Mouse (Mus musculus): Measurements from ENCODE around the gene Oxsr1. TPM values are rescaled to one million over a fixed set of nuclear protein-coding genes. Genes with fewer than 3 reads are reported as not detected.

Oxsr1 gene
- total and polyA plus RNA-seq, 2 experiments from 2014 or later: 8.8 to 57.5 TPM

DNA sequence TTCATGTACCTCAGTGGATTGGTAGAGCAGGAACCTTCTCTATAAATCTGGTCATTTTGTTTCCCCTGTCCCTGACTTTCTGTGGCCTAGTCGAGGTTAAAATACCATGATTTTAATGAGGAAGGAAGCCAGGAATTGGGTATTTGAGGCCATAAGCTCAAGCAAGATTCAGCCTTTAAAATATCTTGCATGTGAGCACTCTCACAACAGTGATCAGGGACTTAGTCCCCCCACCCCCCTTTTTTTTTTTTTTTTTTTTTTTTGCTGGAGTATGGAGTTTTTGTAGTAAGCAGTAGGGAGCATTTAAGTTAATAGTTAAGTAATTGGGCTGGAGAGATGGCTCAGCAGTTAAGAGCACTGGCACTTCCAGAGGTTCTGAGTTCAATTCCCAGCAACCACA is 1.9 kb upstream of the Oxsr1 start:
- H3K27me3 ChIP-seq (ENCODE audit: insufficient read depth, low read length): no peaks in the 10 kb centered on the region
- no peak overlapping the region for H3K9ac ChIP-seq
- H3K4me1 ChIP-seq (ENCODE audit: insufficient read depth): peaks cover 4% of the 10 kb centered on the region; the same call in 1 of the 2 replicates
- no peak overlapping the region for H3K4me3 ChIP-seq (ENCODE audit: low read depth, low read length)
- WGBS: 69% methylated on average over 1 of the region's 1 CpGs
- ATAC-seq (no peak), DNase-seq (no peak)
- no peaks in the 10 kb centered on the region for H3K9me3 ChIP-seq (ENCODE audit: low read length)
- H3K4me2 ChIP-seq (ENCODE audit: low read depth): no peak overlapping the region
- no peak overlapping the region for H3K27ac ChIP-seq (ENCODE audit: low read depth, low read length)
- TF ChIP-seq CTCF (IDR thresholded peaks at IDR 0.05; ENCODE audit: low read depth): no peak
- no peaks in the 10 kb centered on the region for H3K36me3 ChIP-seq (ENCODE audit: insufficient read depth)

DNA sequence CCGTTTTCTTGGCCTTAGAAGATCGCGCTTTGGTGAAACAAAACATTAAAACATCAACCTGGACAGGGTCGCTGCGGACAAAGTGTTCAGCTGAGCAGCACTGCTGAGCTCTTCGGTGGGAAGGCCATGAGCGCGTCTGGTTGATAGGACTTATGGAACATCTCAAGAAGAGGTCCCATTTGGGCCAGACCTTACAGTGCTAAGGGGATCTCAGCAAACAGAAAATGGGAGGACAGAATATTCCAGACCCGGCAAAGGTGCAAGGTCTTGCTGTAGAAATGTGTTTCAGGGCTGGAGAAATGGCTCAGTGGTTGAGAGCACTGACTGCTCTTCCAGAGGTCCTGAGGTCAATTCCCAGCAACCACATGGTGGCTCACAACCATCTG is 1.0 kb upstream of the Oxsr1 start:
- ATAC-seq: no peak
- Histone ChIP-seq H3K4me3 (ENCODE audit: low read depth, low read length) (peak overlapping the region; percentile 70), H3K4me2 (ENCODE audit: low read depth) (peak overlapping the region; percentile 75), H3K27ac (ENCODE audit: low read depth, low read length) (peak overlapping the region; percentile 94), H3K9ac (peak overlapping the region; percentile 84), H3K4me1 (ENCODE audit: insufficient read depth) (peaks cover 4% of the 10 kb centered on the region; the same call in 1 of the 2 replicates), H3K36me3 (ENCODE audit: insufficient read depth) (no peaks in the 10 kb centered on the region), H3K27me3 (ENCODE audit: insufficient read depth, low read length) (no peaks in the 10 kb centered on the region), H3K9me3 (ENCODE audit: low read length) (no peaks in the 10 kb centered on the region)
- 2% methylated on average over 9 of the region's 9 CpGs for WGBS
- DNase-seq: no peak
- no peak for TF ChIP-seq CTCF (IDR thresholded peaks at IDR 0.05; ENCODE audit: low read depth)

DNA sequence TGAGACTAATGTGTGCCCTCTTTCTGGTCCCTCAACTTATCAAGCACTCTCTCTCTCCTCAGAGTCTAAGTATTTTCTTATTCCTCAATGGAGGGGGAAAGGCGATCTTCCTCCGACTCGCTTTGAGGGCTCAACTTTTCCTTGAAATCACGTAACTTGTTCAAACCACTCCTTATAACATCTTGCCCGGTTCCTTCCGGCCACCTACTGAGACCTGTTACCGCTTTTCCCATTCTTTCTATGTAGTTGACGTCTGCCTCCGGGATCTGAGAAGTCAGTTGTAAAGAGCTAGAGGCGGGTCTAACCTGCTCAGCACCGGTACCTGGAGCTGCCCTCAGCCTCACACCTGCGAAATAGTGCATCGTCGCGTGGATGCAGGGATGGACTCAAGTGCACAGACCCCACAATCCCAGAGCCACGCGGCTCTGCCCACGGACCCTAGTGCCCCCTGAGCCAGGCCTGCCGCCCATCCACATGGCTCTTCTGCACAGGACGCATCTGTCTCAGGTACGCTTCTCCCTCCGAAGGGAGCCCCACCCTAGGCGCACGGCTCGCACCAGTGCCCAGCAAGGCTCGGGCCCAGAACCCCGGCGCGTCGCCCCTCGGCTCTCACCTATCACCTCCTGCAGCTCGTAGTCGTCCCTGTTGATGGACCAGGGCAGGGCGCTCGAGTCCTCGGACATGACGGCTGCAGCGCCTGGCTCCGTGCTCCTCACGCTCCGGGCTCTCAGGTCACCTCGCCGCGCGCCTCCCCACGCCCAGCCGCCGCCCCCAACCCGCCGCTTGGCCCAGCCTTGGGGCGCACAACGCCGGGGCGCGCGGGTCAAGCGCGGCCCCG is 616 bp downstream of the Oxsr1 start:
- H3K4me1 ChIP-seq (ENCODE audit: insufficient read depth): peaks cover 4% of the 10 kb centered on the region; the same call in 1 of the 2 replicates
- no peaks in the 10 kb centered on the region for H3K27me3 ChIP-seq (ENCODE audit: insufficient read depth, low read length)
- H3K4me2 ChIP-seq (ENCODE audit: low read depth): peak overlapping the region; percentile 75
- no peak for TF ChIP-seq CTCF (IDR thresholded peaks at IDR 0.05; ENCODE audit: low read depth)
- peak overlapping the region; percentile 70 for H3K4me3 ChIP-seq (ENCODE audit: low read depth, low read length)
- WGBS: 2% methylated on average over 51 of the region's 59 CpGs
- DNase-seq (peak; percentile 18), ATAC-seq (no peak; the same call in none of the 2 replicates)
- peak overlapping the region; percentile 94 for H3K27ac ChIP-seq (ENCODE audit: low read depth, low read length)
- no peaks in the 10 kb centered on the region for H3K36me3 ChIP-seq (ENCODE audit: insufficient read depth)
- H3K9me3 ChIP-seq (ENCODE audit: low read length): no peaks in the 10 kb centered on the region
- H3K9ac ChIP-seq: peak overlapping the region; percentile 84

DNA sequence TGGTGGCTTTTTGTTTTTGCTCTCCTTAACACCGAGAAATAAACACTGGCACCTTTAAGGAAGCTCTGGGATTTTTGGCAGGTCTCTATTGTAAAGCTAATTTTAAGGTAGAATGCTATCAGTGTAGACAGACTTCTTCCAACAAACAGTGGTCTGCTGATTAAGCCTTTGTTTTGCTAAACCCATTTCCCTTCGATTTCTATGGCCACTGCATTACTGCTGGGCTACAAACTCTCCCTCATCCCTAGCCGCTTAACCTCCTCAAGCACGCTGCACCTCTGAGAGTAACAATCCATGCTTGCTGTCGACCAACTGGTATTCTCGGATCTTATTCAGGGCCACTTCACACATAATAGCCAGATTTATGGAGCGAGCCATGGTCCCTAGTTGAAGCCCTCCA is 1.3 kb downstream of the Oxsr1 start:
- WGBS: 6% methylated on average over 7 of the region's 7 CpGs
- Histone ChIP-seq H3K4me1 (ENCODE audit: insufficient read depth) (peaks cover 4% of the 10 kb centered on the region; the same call in 1 of the 2 replicates), H3K27ac (ENCODE audit: low read depth, low read length) (no peak overlapping the region), H3K27me3 (ENCODE audit: insufficient read depth, low read length) (no peaks in the 10 kb centered on the region), H3K4me3 (ENCODE audit: low read depth, low read length) (peak overlapping the region; percentile 70), H3K4me2 (ENCODE audit: low read depth) (peak overlapping the region; percentile 75), H3K9me3 (ENCODE audit: low read length) (no peaks in the 10 kb centered on the region), H3K9ac (peak overlapping the region; percentile 84; the same call in 1 of the 2 replicates), H3K36me3 (ENCODE audit: insufficient read depth) (no peaks in the 10 kb centered on the region)
- no peak for DNase-seq
- no peak for TF ChIP-seq CTCF (IDR thresholded peaks at IDR 0.05; ENCODE audit: low read depth)
- no peak for ATAC-seq

DNA sequence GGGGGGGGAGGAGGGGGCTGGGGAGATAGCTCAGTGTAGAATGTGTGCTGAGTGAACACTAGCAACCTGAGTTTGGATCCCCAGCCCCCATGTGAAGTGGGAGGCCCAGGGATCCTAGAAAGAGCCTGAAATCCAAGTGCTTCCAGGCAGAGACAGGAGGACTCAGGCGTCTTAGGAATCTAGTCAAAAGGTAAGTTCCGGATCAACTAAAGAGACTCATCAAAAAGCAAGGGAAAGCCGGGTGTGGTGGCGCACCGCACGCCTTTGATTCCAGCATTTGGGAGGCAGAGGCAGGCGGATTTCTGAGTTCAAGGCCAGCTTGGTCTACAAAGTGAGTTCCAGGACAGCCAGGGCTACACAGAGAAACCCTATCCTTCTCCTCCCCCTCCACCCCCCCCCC is 1.8 kb downstream of the Oxsr1 start:
- H3K4me3 ChIP-seq (ENCODE audit: low read depth, low read length): no peak overlapping the region
- TF ChIP-seq CTCF (IDR thresholded peaks at IDR 0.05; ENCODE audit: low read depth): no peak
- H3K4me2 ChIP-seq (ENCODE audit: low read depth): peak overlapping the region; percentile 75
- no peak overlapping the region for H3K9ac ChIP-seq
- no peaks in the 10 kb centered on the region for H3K27me3 ChIP-seq (ENCODE audit: insufficient read depth, low read length)
- H3K27ac ChIP-seq (ENCODE audit: low read depth, low read length): no peak overlapping the region
- H3K36me3 ChIP-seq (ENCODE audit: insufficient read depth): no peaks in the 10 kb centered on the region
- ATAC-seq (no peak), DNase-seq (no peak)
- WGBS: 86% methylated on average over 7 of the region's 7 CpGs
- no peaks in the 10 kb centered on the region for H3K9me3 ChIP-seq (ENCODE audit: low read length)
- H3K4me1 ChIP-seq (ENCODE audit: insufficient read depth): peaks cover 4% of the 10 kb centered on the region; the same call in 1 of the 2 replicates

DNA sequence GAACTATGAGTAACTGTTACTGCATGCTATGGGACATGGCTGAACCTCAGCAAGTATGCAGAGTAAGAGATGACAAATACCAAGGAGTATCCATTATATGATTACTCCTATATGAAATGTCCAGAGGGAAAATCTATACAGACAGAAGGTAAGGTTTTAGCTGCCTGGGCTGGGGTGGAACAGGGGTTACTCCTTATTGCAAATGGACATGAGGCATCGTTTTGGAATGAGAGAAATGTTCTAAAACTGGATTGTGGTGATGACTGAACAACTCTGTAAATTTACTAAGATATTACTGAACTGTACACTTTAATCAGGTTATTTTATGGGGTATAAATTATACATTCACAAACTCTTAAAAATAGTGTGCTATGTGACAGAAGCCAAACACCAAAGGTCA is 3.3 kb downstream of the Oxsr1 start:
- no peak for TF ChIP-seq CTCF (IDR thresholded peaks at IDR 0.05; ENCODE audit: low read depth)
- H3K4me1 ChIP-seq (ENCODE audit: insufficient read depth): peaks cover 4% of the 10 kb centered on the region; the same call in 1 of the 2 replicates
- no peak for DNase-seq

DNA sequence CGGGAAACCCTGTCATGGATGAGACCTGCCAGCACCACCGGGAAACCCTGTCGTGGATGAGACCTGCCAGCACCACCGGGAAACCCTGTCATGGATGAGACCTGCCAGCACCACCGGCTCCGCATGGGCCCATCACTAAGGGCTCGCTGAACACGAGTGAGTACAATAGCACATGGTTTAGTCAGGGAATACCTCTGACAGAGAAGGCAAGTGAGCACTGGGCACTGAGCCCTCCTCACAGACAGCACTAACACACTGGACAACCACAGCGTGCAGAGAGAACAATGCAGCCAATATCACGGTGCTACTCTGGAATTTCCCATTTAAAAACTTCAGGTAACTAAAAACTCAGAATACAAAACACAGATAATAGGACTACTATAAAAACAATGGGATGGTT is 9.1 kb downstream of the Oxsr1 start:
- Histone ChIP-seq H3K4me3 (ENCODE audit: low read depth, low read length) (no peak overlapping the region), H3K4me1 (ENCODE audit: insufficient read depth) (no peaks in the 10 kb centered on the region), H3K4me2 (ENCODE audit: low read depth) (no peak overlapping the region), H3K36me3 (ENCODE audit: insufficient read depth) (no peaks in the 10 kb centered on the region), H3K27me3 (ENCODE audit: insufficient read depth, low read length) (no peaks in the 10 kb centered on the region), H3K9ac (no peak overlapping the region), H3K9me3 (ENCODE audit: low read length) (no peaks in the 10 kb centered on the region), H3K27ac (ENCODE audit: low read depth, low read length) (no peak overlapping the region)
- DNase-seq: no peak
- TF ChIP-seq CTCF (IDR thresholded peaks at IDR 0.05; ENCODE audit: low read depth): no peak
- WGBS: 80% methylated on average over 10 of the region's 10 CpGs
- ATAC-seq: no peak

More for the DNA sequence above, 3.3 kb downstream of the Oxsr1 start:
- no peak overlapping the region for H3K4me2 ChIP-seq (ENCODE audit: low read depth)
- H3K27me3 ChIP-seq (ENCODE audit: insufficient read depth, low read length): no peaks in the 10 kb centered on the region
- WGBS: 95% methylated on average over 1 of the region's 1 CpGs
- no peak overlapping the region for H3K27ac ChIP-seq (ENCODE audit: low read depth, low read length)
- H3K9ac ChIP-seq: no peak overlapping the region
- no peak for ATAC-seq
- H3K9me3 ChIP-seq (ENCODE audit: low read length): no peaks in the 10 kb centered on the region
- H3K4me3 ChIP-seq (ENCODE audit: low read depth, low read length): no peak overlapping the region
- no peaks in the 10 kb centered on the region for H3K36me3 ChIP-seq (ENCODE audit: insufficient read depth)

Measured in forebrain, postnatal 0 days (tissue).